Mouse (Mus musculus) liver, adult (tissue): ENCODE measurements around the gene Bend4.

Experiments
- GATA4 ChIP-seq: IDR thresholded peaks from 2 replicates; pipeline ENCODE4 v1.6.1; 2014; ENCODE audit warnings: mild to moderate bottlenecking, low read length; ENCODE audit not compliant: insufficient replicate concordance

Gene Bend4

DNA sequence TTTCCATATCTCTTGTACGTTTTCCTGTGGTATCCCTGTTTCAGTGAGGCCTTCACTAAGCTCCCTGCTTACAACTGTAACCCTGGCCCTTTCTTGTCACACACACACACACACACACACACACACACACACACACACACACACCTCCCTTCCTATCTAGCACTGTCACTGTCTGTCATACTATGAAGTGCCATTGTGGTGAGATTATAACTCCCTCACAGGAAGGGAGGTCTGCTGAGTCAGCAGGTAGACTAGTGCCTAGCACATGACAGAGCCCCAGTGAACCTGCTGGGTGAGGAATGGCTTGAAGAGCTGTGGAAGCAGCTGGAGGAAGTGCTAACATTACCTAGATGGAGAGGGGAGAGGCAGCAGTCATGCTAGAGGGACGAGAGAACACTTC is 9.3 kb upstream of the Bend4 start:
- peak; percentile 28; the same call in 1 of the 2 replicates for TF ChIP-seq GATA4

DNA sequence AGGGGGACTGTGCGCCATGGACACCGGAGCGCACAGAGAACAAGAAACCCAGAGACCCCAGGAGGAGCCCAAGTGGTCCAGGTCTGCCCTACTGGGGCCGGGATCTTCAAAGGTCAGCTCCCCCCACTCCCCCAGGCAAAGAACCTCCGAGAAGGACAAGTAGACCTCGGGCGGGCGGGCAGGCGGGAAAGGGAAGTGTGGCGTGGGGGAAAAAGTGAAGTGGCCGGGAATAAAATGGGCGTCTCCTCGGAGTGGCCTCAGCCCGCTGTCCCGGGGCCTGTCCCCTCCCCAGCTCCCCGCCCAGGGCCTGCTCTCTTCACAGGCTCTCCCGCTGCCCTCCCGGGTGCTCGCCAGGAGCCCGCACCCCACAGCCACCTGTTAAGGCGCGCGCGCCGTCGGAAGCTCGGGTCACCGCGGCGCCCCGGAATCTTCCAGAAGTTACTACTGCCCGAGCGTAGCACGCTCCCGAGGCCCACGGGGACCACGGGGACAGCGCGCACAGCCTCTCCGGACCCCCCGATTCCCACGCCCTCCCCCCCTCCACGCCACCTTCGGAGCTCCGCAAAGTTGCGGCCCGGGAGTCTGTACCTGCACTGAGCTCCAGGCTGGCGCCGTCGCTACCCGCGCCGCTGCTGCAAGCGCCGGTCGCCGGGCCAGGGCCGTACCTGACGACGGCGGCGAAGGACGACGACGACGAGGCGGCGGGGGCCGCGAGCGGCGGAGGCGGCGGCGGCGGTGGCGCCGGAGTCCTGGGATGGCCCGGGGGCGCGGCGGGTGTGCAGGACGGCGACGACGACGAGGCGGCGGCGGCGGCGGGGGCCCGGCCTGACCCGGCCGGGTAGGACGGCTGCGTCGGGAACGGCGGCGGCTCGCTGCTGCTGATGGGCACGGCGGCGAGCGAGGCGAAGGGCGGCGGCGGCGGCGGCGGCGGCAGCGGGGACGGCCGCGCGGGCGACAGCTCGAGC is 1.4 kb downstream of the Bend4 start:
- no peak for TF ChIP-seq GATA4

DNA sequence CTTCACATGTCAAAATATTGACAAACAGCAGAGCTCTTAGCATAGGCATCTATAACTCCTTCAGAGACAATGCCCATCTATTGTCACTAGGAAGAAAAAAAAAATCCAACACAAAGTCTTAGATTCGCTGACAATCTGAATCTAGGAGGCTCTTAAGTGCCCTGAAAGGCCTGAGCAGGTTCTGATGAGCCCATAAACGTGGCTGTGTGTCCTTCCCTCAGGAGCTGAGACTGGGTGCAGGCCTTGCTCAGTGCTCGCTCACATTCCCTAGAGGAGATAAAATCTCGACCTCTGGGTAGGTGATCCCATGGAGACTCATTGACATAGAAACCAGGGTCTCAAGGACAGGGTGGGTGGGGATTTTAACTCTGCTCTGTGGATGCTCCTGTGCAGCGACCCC is 2.1 kb downstream of the Bend4 start:
- no peak for TF ChIP-seq GATA4

DNA sequence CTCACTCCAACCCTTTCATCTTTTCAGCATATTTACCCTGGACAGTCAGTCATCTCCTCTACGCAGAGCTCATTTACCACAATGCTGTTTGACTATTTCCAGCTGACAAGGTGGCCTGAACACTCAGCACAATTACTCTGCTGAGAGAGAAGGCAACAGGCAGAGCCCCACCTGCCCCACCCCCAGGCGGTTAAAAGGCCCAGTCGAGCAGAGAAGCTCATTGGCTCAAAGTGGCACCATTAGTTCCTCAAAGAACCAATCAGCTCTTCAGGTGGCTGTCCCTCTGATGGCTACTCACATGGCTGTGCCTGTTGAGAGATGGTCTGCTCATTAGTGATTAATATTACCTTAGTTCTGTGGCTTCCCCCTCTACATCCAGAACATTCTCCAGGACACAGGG is 3.5 kb downstream of the Bend4 start:
- TF ChIP-seq GATA4 = no peak

DNA sequence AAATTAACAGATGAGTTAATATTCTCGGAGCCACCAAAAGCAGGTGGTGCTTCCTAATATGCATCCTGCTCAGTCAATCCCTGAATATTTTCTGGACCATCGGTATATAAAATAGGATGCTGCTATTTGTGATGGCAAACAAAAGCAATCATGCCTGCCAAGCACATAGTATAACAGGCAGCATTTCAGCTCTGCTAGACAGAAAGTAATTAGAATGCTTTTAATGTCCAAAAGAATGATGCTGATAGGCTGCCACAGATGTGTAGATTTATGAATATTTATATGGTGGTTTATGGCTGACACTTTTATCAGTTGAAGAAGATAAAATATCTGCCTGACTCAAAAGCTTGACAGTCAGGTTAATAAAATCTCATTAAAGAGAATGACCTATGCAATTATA is 4.1 kb downstream of the Bend4 start:
- no peak for TF ChIP-seq GATA4

DNA sequence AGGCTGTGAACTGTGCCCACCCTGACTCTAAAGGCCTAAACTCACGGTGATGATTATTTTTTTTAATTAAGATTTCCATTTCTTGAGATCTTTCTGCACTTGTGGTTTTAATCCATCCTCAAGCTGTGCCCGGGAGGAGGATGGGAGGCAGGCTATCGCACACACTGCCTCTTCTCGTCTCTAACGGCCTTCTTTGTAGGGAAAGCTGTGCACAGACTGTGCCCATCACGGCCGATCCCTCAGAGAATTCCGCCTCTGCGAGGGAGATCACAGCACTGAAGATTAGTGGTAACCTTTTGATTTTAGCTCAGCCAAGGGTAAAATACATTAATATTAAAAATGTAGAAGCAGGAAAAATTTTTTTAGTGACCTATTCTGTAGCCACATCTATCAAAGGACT is 4.8 kb downstream of the Bend4 start:
- TF ChIP-seq GATA4 = no peak

DNA sequence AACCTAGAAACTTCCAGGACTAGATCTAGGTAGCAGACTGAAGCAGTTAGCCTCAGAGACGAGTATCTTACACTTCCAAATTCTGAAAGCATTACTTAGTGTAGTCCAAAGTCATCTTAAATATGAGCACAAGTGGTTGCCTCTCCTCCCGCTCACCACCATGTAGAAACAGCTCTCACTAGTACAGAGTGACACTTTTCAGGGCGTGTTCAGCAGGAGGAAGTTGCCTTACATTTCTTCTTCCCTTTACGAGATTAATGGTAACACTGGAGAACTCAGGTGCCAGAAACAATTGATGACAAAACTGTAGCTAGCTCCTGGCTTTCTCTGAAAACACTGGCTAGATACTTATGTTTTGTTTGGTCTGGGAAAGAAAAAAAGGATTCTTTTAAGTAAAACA is 8.7 kb downstream of the Bend4 start:
- no peak for TF ChIP-seq GATA4

DNA sequence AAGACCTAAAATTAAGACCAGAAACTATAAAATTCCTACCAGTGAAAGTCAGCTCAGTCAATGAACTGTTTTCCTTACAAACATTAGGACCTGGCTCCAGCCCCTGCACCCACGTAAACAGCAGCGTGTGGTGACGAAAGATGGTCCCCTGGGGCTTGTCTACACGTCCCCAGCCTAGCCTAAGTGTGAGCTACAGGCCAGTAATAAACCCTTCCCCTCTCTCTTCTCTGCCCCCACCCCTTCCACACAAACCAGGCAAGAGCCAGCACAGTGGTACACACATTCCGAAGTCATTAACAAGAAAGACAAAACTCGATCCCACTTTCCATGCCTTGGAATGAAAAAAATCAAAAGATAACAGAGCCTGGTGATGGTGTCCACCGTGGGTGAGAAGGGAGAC is 16.6 kb downstream of the Bend4 start:
- TF ChIP-seq GATA4 = no peak

DNA sequence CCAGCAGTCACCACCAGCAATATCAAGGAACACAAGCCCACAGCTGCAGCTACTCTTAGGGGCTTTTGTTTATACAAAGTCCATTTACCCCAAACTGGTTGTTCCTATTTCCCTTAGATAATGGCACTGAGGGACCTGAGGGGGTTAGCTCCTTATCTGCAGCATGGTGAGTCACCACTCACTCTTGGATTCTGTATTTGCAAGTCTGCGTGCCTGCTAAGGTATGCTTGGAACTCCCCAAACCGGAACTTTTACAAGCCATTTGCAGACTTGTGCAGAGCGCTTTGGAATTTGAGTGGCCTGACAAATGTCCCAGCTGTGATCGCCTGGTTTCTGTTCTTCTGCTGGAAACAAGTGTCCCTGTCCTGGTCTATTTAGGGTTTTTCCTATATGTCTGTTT is 17.7 kb downstream of the Bend4 start:
- no peak for TF ChIP-seq GATA4

DNA sequence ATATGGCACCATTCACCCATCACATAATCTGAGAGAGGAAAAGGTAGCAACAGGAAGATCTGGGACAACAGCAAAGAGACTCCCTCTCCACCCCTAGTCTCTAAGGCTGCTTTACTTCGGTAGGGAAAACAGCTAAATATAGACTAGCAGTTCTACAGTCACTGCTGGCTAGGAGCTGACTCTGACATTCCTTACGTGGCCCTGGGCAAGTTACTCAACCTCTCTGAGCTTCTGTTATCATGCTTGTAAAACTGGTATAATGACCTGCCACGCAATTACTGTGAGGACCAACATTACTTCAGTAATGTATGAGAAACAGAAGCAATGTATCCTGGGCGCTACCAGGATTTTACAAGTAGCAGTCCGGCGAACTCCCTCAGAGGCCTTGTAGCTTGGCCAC is 19.7 kb downstream of the Bend4 start:
- TF ChIP-seq GATA4 = no peak

DNA sequence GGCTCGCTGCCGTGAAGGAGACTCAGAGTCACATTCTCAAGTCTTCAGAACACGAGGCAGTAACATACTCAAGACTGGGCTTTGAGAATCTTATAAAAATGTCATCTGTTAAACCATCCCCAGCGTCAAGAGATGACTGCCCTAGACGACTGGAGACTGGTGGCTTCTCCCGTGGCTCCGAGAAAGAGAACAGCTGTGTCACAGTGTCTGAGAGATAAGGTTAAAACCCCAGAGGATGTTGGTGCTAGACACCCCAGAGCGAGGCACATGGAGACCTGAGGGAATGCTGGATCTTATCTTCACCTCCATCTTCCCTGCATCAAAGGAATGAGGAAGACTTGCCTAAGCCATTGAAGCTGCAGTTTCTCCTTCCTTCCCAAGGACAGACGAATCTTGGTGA is 23.2 kb downstream of the Bend4 start:
- TF ChIP-seq GATA4 = no peak

DNA sequence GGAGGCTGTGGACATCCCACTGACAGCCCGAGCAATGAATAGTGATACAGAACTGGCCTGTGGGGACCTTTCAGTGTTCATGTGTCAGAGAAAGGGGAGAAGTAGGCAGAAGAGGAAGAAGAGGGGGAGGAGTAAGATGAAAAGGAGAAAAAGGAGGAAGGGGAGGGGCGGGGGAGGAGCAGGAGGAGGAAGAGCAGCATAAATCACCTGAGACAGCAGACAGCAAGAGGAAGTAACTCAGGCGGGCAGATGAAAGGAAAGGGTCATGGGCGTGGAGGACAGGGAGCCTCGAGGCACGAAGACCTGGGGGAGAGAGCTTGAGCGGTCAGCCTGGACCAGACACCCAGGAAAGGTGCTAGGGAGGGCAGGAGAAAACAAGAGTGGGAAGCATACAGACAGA is 23.7 kb downstream of the Bend4 start:
- no peak for TF ChIP-seq GATA4

DNA sequence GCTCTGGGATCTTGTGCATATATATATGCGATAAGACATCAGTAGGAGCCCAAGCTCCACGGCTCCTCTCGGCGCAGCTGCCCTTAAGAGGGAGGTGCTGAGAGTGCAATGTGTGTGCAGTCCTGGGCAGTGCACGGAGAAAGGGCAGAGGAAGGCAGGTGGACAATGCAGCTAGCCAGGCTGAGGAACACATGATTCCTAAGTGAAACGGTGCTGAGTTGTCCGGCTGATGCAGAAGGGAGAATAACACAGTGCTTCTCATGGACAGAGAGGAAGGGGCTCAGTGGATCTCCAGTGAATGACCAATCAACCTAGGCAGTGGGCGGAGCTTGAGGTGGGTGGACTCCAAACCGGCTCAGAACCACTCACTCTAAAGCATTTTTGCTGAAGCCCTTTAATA is 26.5 kb downstream of the Bend4 start:
- no peak for TF ChIP-seq GATA4

DNA sequence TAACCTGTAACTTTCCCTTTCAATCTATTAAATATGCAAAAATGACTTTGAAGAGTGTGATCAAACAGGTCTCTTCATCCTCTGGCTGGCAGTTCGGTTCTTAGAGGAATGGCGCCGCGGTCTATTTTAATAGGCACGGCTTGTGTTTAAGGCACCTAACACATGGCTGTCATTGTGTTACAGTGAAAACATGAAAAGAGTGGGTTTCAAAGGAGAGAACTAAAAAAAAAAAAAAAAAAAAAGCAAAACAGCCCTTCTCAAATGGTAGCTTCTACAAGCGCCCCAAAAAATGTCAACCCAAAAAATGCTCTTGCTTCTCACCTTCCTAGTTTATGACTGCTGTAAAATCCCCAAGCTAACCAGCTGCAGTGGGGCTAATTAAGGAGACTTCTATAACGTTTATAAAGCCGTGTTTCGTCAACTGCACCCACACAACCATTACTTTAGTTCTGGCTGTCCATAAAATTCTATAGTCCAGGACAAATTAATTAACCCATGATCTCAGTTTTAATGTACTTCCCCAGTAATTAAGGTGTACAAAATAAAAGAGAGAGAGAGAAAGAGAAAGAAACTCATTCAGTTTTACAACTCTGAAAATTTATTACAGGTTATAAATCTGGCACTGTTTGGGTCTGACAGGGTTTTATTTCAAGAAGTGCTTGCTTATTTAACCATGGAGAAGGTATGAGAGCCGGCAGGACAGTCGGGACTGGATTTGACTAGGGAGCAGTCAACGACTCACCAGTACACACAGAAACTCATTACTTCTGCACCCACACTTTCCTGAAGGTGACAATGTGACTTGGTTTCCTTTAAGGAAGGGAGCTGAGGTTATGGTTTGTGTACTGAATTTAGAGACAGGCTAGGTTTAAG is 27.3 kb downstream of the Bend4 start:
- TF ChIP-seq GATA4 = no peak

DNA sequence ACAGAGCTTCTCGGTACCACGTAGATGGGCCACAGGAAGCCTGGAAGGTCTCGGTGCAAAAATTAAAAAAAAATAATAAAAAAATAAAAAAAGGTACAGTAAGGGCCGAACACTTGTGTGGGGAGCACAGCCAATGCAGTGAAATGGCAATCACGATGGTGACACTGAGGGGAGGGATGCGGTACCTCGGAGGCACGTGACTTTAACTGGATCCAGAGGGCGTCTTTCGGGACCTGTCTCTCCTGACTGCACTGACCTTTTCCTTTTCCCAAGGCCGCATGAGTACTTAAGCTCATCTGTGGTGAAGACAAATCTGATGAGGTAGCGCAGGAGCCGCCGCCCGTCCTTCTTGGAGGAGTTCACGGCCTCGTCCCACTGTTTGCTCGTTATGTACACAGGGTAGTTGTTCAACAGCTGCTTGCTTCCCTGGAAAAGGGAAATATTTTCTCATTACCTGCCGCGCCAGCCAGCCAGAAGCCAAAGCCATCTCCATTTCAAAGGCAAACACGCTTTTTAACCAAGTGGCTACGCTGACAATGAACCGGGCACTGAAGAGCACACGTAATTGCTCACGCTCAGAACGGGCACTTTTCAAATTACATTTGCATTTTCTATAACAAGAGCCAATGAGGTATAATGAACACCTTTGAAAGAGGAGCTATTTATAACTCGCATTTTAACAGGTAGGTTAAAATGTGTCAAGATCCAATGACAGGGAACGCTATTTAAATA is 28.1 kb downstream of the Bend4 start:
- no peak for TF ChIP-seq GATA4
